Comparison of ENCODE assay signal across 10 mouse cellular contexts in the genomic region with DNA sequence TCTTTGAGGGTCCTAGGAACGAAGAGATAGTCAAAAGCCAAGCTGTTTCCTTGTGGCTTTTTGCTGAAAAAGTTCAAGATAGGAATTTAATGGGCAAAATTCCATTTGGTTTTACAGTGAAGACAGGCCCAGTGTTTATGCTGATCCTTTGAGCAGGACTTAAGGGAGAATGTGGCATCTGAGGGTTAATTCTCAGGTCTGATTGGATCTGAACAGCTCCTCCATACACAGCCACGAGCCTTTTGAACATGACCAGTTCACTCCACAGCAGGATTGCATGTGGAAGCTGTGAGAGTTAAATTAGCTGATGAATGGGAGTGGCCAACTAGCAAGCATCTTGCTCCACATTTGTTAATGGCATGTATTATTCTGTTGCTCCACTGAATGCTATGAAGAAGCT.
DNase-seq lines count a peak whose midpoint lies in the region; ATAC-seq lines count a peak whose summit lies in the region.
"Had no signal": no experiment of that assay in that cellular context is flagged by ENCODE, and none has a peak within 500 bp of the region (broad histone marks: within the 10 kb centered on the region; RNA-seq: fewer than 3 reads in every experiment).

No protein-coding gene starts in this region.

- DNase-seq in kidney, postnatal 10 days, result no peak
- DNase-seq in forebrain, embryonic 10.5 days (ENCODE audit: extremely low spot score, low spot score), result peak; percentile 32
- no peak for DNase-seq in right cerebral cortex, postnatal 36 days (ENCODE audit: low spot score in 2 of 2)
- no peak for DNase-seq in cerebellum, adult 18-20 months
- DNase-seq in left cerebral cortex, adult 18-20 months (ENCODE audit: low spot score in 2 of 2), result no peak
- DNase-seq: lung, postnatal 36 days; thymus, postnatal 14 days had no signal

- H3K9me3 ChIP-seq in kidney, embryonic 15.5 days (replicated peaks), result no peaks in the 10 kb centered on the region
- 0 out of 2 replicates have a peak, but pooled peaks cover 5% of the 10 kb centered on the region for H3K9me3 ChIP-seq in forebrain, embryonic 10.5 days
- no peaks in the 10 kb centered on the region for H3K9me3 ChIP-seq in intestine, embryonic 15.5 days
- no peaks in the 10 kb centered on the region for H3K9me3 ChIP-seq in neural tube, embryonic 12.5 days

- no peak overlapping the region for H3K9ac ChIP-seq in kidney, embryonic 15.5 days
- no peak overlapping the region for H3K9ac ChIP-seq in intestine, embryonic 15.5 days
- no peak overlapping the region for H3K9ac ChIP-seq in neural tube, embryonic 12.5 days

- ATAC-seq in kidney, embryonic 15.5 days (replicated peaks; ENCODE audit: low FRiP score), result peak; percentile 84
- ATAC-seq in intestine, embryonic 15.5 days, result peak; percentile 80
- ATAC-seq in neural tube, embryonic 12.5 days (ENCODE audit: low FRiP score, low read depth), result peak; percentile 88

- peak overlapping the region; percentile 37; the same call in 1 of the 2 replicates for H3K27ac ChIP-seq in kidney, embryonic 15.5 days
- H3K27ac ChIP-seq in forebrain, embryonic 10.5 days, result peak overlapping the region; percentile 81
- no peak overlapping the region for H3K27ac ChIP-seq in intestine, embryonic 15.5 days
- H3K27ac ChIP-seq in neural tube, embryonic 12.5 days, result no peak overlapping the region

- no peaks in the 10 kb centered on the region for H3K27me3 ChIP-seq in kidney, embryonic 15.5 days
- no peaks in the 10 kb centered on the region for H3K27me3 ChIP-seq in forebrain, embryonic 10.5 days (ENCODE audit: poor library complexity, severe bottlenecking)
- no peaks in the 10 kb centered on the region for H3K27me3 ChIP-seq in intestine, embryonic 15.5 days (replicated peaks)
- no peaks in the 10 kb centered on the region for H3K27me3 ChIP-seq in neural tube, embryonic 12.5 days (replicated peaks)

- no peaks in the 10 kb centered on the region for H3K36me3 ChIP-seq in kidney, embryonic 15.5 days
- H3K36me3 ChIP-seq in forebrain, embryonic 10.5 days (replicated peaks), result no peaks in the 10 kb centered on the region
- H3K36me3 ChIP-seq in intestine, embryonic 15.5 days, result no peaks in the 10 kb centered on the region
- no peaks in the 10 kb centered on the region for H3K36me3 ChIP-seq in neural tube, embryonic 12.5 days

- H3K4me3 ChIP-seq in kidney, embryonic 15.5 days (replicated peaks), result no peak overlapping the region
- peak overlapping the region; percentile 43 for H3K4me3 ChIP-seq in forebrain, embryonic 10.5 days
- no peak overlapping the region for H3K4me3 ChIP-seq in intestine, embryonic 15.5 days (replicated peaks)
- H3K4me3 ChIP-seq in neural tube, embryonic 12.5 days, result no peak overlapping the region

- WGBS in kidney, embryonic 15.5 days, result 17% methylated on average over 2 of the region's 2 CpGs
- 16% methylated on average over 2 of the region's 2 CpGs for WGBS in forebrain, embryonic 10.5 days
- WGBS in intestine, embryonic 15.5 days, result 10% methylated on average over 2 of the region's 2 CpGs
- 4% methylated on average over 2 of the region's 2 CpGs for WGBS in neural tube, embryonic 12.5 days

- H3K4me2 ChIP-seq in kidney, embryonic 15.5 days, result peak overlapping the region; percentile 46
- peak overlapping the region; percentile 48 for H3K4me2 ChIP-seq in intestine, embryonic 15.5 days (replicated peaks)
- H3K4me2 ChIP-seq in neural tube, embryonic 12.5 days (replicated peaks), result peak overlapping the region; percentile 50

- H3K4me1 ChIP-seq in kidney, embryonic 15.5 days, result peaks cover 9% of the 10 kb centered on the region; the same call in 1 of the 2 replicates
- peaks cover 26% of the 10 kb centered on the region for H3K4me1 ChIP-seq in forebrain, embryonic 10.5 days
- H3K4me1 ChIP-seq in intestine, embryonic 15.5 days (replicated peaks), result 0 out of 2 replicates have a peak, but pooled peaks cover 4% of the 10 kb centered on the region
- H3K4me1 ChIP-seq in neural tube, embryonic 12.5 days, result peaks cover 8% of the 10 kb centered on the region

Comparison
In these comparisons a context has a peak if more than half of its experiments do, and no peak if none do; other contexts are left out.
1. H3K27ac ChIP-seq: peak in kidney, embryonic 15.5 days (single experiment) and forebrain, embryonic 10.5 days (single experiment); none in intestine, embryonic 15.5 days (single experiment) and neural tube, embryonic 12.5 days (single experiment).
2. Peak in every context shown above with its lines, with median percentiles within 50 percentile points of each other: ATAC-seq and H3K4me2 ChIP-seq.